ENCODE assay signal across 10 mouse cellular contexts in genomic region chr15:83696681-83697381, GRCm38 (mm10). TPM values are rescaled to one million over a fixed set of nuclear protein-coding genes. Genes with fewer than 3 reads are reported as not detected.
DNase-seq lines count a peak whose midpoint lies in the region; ATAC-seq and TF ChIP-seq lines count a peak whose summit lies in the region.
"Had no signal": no experiment of that assay in that cellular context is flagged by ENCODE, and none has a peak within 500 bp of the region (broad histone marks: within the 10 kb centered on the region; RNA-seq: fewer than 3 reads in every experiment).

No protein-coding gene starts in this region.

- no peak for DNase-seq in forebrain, embryonic 10.5 days (ENCODE audit: extremely low spot score, low spot score)
- peak; percentile 83 for DNase-seq in lung, embryonic 14.5 days
- DNase-seq in lung, postnatal 36 days = no peak
- peak; percentile 9 for DNase-seq in kidney, adult 18-20 months
- peak; percentile 59 for DNase-seq in midbrain, postnatal 0 days (ENCODE audit: low spot score)
- no peak for DNase-seq in frontal cortex, postnatal 10 days (ENCODE audit: low spot score in 2 of 2)
- DNase-seq: right cerebral cortex, adult 18-20 months had no signal

- TF ChIP-seq CTCF in lung, embryonic 14.5 days (IDR thresholded peaks at IDR 0.05; ENCODE audit: low read depth) = peak; percentile 17; the same call in 1 of the 2 replicates
- no peak for TF ChIP-seq CTCF in midbrain, postnatal 0 days (IDR thresholded peaks at IDR 0.05)

- no peaks in the 10 kb centered on the region; the same call in 1 of the 2 replicates for H3K9me3 ChIP-seq in forebrain, embryonic 10.5 days
- no peaks in the 10 kb centered on the region for H3K9me3 ChIP-seq in forebrain, embryonic 15.5 days
- H3K9me3 ChIP-seq in lung, embryonic 14.5 days (ENCODE audit: low read depth, low read length) = no peaks in the 10 kb centered on the region
- no peaks in the 10 kb centered on the region for H3K9me3 ChIP-seq in midbrain, postnatal 0 days (ENCODE audit: low read length)

- H3K27ac ChIP-seq in forebrain, embryonic 10.5 days = peak overlapping the region; percentile 81
- no peak overlapping the region for H3K27ac ChIP-seq in forebrain, embryonic 15.5 days (replicated peaks)
- peak overlapping the region; percentile 22; the same call in 1 of the 2 replicates for H3K27ac ChIP-seq in lung, embryonic 14.5 days (ENCODE audit: low read depth)
- no peak overlapping the region for H3K27ac ChIP-seq in midbrain, postnatal 0 days (ENCODE audit: low read depth, low read length)
- H3K27ac ChIP-seq: macrophage had no signal

- WGBS in forebrain, embryonic 10.5 days = 71% methylated on average over 14 of the region's 14 CpGs
- 67% methylated on average over 14 of the region's 14 CpGs for WGBS in forebrain, embryonic 15.5 days
- WGBS in lung, embryonic 14.5 days = 32% methylated on average over 14 of the region's 14 CpGs
- WGBS in midbrain, postnatal 0 days = 54% methylated on average over 14 of the region's 14 CpGs

- H3K4me3 ChIP-seq in forebrain, embryonic 10.5 days = no peak overlapping the region
- no peak overlapping the region for H3K4me3 ChIP-seq in forebrain, embryonic 15.5 days
- H3K4me3 ChIP-seq in lung, embryonic 14.5 days (ENCODE audit: low read depth, low read length) = no peak overlapping the region
- no peak overlapping the region for H3K4me3 ChIP-seq in midbrain, postnatal 0 days (ENCODE audit: low read depth, low read length)

- ATAC-seq in forebrain, embryonic 15.5 days (replicated peaks) = no peak
- no peak for ATAC-seq in lung, embryonic 14.5 days (ENCODE audit: insufficient read depth)
- no peak for ATAC-seq in midbrain, postnatal 0 days (ENCODE audit: low FRiP score)
- ATAC-seq in erythroid progenitor cell, adult 5-6 weeks (replicated peaks; ENCODE audit: low FRiP score, poor library complexity, severe bottlenecking) = no peak

- no peak overlapping the region for H3K4me2 ChIP-seq in forebrain, embryonic 15.5 days (replicated peaks)
- no peak overlapping the region for H3K4me2 ChIP-seq in lung, embryonic 14.5 days
- H3K4me2 ChIP-seq in midbrain, postnatal 0 days (ENCODE audit: low read depth, low read length, poor library complexity, severe bottlenecking) = no peak overlapping the region

- peaks cover 90% of the 10 kb centered on the region for H3K4me1 ChIP-seq in forebrain, embryonic 10.5 days
- peaks cover 32% of the 10 kb centered on the region for H3K4me1 ChIP-seq in forebrain, embryonic 15.5 days
- H3K4me1 ChIP-seq in lung, embryonic 14.5 days (ENCODE audit: insufficient read depth) = peaks cover 2% of the 10 kb centered on the region
- H3K4me1 ChIP-seq in midbrain, postnatal 0 days (ENCODE audit: insufficient read depth, low read length) = no peaks in the 10 kb centered on the region

- no peak overlapping the region for H3K9ac ChIP-seq in forebrain, embryonic 15.5 days (replicated peaks)
- H3K9ac ChIP-seq in lung, embryonic 14.5 days = no peak overlapping the region
- H3K9ac ChIP-seq in midbrain, postnatal 0 days (replicated peaks; ENCODE audit: low read length, poor library complexity, severe bottlenecking) = no peak overlapping the region

- peaks cover 39% of the 10 kb centered on the region for H3K27me3 ChIP-seq in forebrain, embryonic 10.5 days (ENCODE audit: poor library complexity, severe bottlenecking)
- no peaks in the 10 kb centered on the region for H3K27me3 ChIP-seq in forebrain, embryonic 15.5 days
- no peaks in the 10 kb centered on the region for H3K27me3 ChIP-seq in lung, embryonic 14.5 days (ENCODE audit: insufficient read depth, low read length)
- no peaks in the 10 kb centered on the region for H3K27me3 ChIP-seq in midbrain, postnatal 0 days (ENCODE audit: insufficient read depth, low read length)

- H3K36me3 ChIP-seq in forebrain, embryonic 10.5 days (replicated peaks) = peaks cover 67% of the 10 kb centered on the region
- H3K36me3 ChIP-seq in forebrain, embryonic 15.5 days = no peaks in the 10 kb centered on the region
- no peaks in the 10 kb centered on the region for H3K36me3 ChIP-seq in lung, embryonic 14.5 days (ENCODE audit: insufficient read depth)
- H3K36me3 ChIP-seq in midbrain, postnatal 0 days (ENCODE audit: insufficient read depth, low read length) = no peaks in the 10 kb centered on the region

RNA-seq across cellular contexts. Expression of gene Scube1, which starts 28.0 kb away (rescaled TPM):
- 58.7 and 68.0 TPM in 2 replicates for polyA plus RNA-seq in forebrain, embryonic 10.5 days (2016; fragmentation: Nextera tagmentation; extraction: Ambion mirVana)
- polyA plus RNA-seq in forebrain, embryonic 15.5 days (2015; fragmentation: Nextera tagmentation; extraction: Ambion mirVana) = 17.9 and 20.9 TPM in 2 replicates
- polyA plus RNA-seq in lung, embryonic 14.5 days (2014; fragmentation: Nextera tagmentation; extraction: Ambion mirVana) = 4.1 and 6.0 TPM in 2 replicates
- total RNA-seq in midbrain, postnatal 0 days (2014; rRNA removed) = 14.9 and 19.9 TPM in 2 replicates
- 4.7 TPM in 2 replicates for polyA plus RNA-seq in midbrain, postnatal 0 days (2015; fragmentation: Nextera tagmentation; extraction: Ambion mirVana)
- not detected in 2 replicates for total RNA-seq in erythroid progenitor cell, adult 5-6 weeks (2015; ENCODE audit: low replicate concordance)
- total RNA-seq in erythroid progenitor cell, adult 5-6 weeks (2017; ENCODE audit: low replicate concordance) = not detected in 2 replicates
- polyA plus RNA-seq: macrophage had no signal

Comparison
In these comparisons a context has a peak if more than half of its experiments do, and no peak if none do; other contexts are left out.
1. DNase-seq: peak in lung, embryonic 14.5 days (single experiment), kidney, adult 18-20 months (single experiment) and midbrain, postnatal 0 days (single experiment); none in forebrain, embryonic 10.5 days (single experiment), lung, postnatal 36 days (single experiment) and frontal cortex, postnatal 10 days (0 of 2).
2. H3K27ac ChIP-seq: peak in forebrain, embryonic 10.5 days (single experiment) and lung, embryonic 14.5 days (single experiment); none in forebrain, embryonic 15.5 days (single experiment) and midbrain, postnatal 0 days (single experiment).